Mouse (Mus musculus): ENCODE measurements at regions not wholly inside any gene's neighbourhood (a gene's known extent, or its start where the extent isn't known, plus 50 kb on each side); places are given as distances from the start of the nearest gene placed in this dataset.

- DNase-seq (ENCODE audit: extremely low spot score, low spot score): no peak
These were observed 114.4 kb downstream of the Lca5 start for GRCm38 (mm10) chr9:83326437-83327086.

DNA sequence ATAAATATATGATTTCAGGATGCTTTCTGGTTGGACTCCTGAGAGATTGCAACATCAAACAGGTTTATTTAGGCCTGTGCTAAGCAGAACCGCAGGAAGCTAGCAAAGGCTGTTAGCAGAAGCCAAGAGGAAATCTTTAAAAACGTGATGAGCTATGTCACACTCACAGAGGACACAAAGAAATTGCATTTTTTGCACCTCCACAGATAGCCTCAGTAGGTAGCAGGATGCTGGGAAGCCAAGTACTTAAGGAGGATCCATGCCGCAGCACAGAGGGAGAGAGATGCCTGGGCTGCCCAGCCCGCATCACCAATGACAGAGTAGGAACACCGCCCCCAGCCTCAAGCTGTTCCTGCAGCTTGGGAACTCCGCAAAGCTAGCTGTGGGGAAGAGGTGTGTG is 115.0 kb downstream of the Lca5 start:
- peak; percentile 27 for DNase-seq (ENCODE audit: extremely low spot score, low spot score)

DNA sequence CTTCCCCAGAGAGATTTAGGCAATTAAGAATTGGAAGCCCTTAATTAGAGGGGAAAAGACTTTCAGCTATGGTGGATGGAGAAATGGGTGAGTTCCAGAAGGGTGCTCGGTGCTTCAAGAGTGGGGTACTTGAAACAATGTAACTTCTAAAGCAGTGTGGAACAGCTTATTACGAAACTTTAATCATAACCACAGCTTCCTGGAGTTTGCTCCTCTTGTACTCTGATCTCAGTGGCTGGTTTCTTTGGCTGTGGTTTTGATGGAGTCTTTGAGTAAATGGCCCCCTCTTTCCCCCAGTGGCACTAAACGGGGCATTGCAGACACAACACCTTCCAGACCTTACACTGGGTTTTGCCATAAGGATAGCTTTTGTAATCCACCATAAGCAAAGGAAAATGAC is 116.6 kb downstream of the Lca5 start:
- no peak for DNase-seq (ENCODE audit: extremely low spot score, low spot score)

DNA sequence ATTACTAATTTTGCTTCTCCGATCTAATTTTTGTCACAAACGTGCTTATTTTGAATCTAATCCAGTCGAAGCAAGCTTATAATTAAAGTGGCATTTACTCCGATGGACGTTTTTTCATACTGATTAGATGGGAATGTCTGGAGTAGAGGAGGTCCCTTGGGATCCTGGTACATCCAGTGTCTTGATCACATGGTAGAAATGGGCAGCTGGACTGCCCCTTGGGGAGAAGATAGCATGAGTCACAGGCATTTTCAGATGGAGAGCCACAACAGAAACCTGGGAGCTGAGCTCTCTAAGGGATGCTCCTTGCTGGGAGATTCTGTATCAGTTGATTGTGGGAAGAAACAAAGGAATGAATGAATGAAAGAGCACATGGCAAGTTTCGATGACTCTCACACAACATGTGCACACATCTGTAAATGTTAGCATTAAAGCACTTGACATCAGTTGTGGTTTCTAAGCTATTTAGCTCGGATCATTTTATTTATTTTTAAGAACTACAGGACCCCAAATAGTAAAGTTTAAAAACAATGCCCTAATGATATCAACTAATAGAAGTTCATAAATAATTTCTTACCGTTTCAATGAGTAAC is 117.8 kb downstream of the Lca5 start:
- DNase-seq (ENCODE audit: extremely low spot score, low spot score): no peak

DNA sequence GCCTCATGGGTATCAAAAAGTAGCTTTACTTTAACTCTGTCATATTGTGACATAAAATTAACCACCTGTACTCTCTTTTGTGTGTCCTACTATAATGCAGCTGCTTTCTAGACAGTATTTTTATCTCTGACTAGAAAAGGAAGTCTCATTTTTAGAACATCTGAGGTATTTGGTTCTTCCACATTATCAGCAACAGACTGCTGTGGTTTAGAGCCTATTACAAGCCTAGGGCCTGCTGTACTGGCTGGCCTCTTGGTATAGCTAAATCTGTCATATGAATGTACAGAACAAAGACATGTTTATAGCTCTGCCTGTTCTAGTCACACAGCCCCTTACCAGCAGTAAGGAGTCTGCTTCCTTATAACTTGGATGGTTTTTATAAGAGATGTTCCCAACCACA is 119.1 kb downstream of the Lca5 start:
- no peak for DNase-seq (ENCODE audit: extremely low spot score, low spot score)

GRCm38 (mm10) chr9:83320834-83321233 is 120.1 kb downstream of the Lca5 start:
- no peak for DNase-seq (ENCODE audit: extremely low spot score, low spot score)

DNA sequence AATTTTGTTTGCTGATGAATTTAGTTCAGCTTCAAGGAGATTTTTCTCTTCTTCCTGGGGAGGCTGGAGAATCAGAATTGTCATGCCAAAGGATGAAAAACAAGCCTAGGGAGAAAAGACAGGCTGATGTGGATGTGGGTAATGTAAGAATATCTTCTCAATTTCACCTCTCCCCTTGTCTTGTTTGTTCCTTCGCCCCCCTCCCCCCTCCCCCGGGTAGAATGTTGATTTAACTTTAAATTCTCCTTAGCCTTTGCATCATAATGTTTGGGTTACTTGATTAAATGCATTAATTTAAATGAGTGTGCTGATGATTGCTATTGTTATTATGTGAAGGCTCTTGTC is 124.1 kb downstream of the Lca5 start:
- DNase-seq (ENCODE audit: extremely low spot score, low spot score): no peak

DNA sequence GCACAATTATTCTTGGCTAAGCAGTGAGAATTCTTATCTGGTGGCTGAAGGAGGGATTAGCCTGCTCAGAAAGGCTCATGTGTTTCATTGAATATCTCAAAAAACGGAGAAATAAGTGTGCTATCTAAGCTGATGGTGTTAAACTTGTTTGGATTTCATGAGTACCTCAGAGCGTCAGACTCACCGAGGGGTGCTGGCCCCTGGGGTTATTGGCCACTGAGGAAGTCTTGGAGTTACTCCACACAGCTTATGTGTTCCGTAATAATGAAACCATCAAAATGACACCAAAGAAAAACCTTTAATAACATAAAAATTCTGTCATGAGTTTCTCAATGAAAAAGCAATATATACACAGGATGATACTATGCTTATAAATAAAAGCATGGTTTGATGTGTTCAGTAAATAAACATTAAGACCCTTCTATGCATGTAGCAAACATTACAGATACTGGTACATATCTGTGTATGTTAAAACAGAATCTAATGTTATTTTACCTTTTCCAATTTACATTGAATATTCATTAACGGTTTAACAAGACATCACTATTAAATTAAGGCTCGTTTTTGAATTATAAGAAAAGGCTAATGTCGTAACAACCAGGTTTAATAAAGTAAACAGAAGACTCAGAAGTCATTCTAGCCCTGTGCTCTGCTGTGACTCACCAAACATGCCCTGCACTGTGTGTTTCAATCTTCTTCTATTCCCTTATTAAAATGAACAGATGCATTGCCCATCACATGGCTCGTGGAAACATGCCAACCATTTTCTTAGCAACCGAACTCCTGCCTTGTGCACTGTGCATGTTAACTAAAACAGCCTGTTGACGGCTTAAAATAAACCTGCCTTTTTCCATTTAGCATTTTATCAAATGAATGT is 124.7 kb downstream of the Lca5 start:
- DNase-seq (ENCODE audit: extremely low spot score, low spot score): no peak

DNA sequence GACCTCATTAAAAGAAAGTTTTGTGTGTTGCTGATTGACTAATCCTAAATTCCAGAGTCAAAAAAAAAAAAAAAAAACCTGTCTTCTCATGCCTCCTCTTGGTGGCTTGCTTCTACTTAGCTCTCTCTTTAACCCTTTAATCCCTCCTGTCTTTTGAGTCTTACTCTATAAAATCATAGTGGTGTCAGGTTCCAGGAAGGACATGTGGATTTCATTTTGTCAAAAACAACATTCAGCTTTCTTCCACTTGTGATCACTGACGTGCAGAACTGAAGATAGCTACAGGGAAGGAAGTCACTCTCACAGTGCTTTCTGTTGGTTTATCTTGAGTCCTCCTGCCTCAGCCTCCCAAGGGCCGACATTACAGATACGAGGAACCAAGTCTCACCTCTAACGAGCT is 132.2 kb downstream of the Lca5 start:
- no peak for DNase-seq (ENCODE audit: extremely low spot score, low spot score)

GRCm38 (mm10) chr9:83308092-83308491 is 132.8 kb downstream of the Lca5 start:
- DNase-seq (ENCODE audit: extremely low spot score, low spot score): no peak

- DNase-seq (ENCODE audit: extremely low spot score, low spot score): no peak
These were observed 133.5 kb downstream of the Lca5 start for GRCm38 (mm10) chr9:83307349-83307938.

- DNase-seq (ENCODE audit: extremely low spot score, low spot score): no peak
These were observed 136.0 kb downstream of the Lca5 start for GRCm38 (mm10) chr9:83304925-83305324.

DNA sequence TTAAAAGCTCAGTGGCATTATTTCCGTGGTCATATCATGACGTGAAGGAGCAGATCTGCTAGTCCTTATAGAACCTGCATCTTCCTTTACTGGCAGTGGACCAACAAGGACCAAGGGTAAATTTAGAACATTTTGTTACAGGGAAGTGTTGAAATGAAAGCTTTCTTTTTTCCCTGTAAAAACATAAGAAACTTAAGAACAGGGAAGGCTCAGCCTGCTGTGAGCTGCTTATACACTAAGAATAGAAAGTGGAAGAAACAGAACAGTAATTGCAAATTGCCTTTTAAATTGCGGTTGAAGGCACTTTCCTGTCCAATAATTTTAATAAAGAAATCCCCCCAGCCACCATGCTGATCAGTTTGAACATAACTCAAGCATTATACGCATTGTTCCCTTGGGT is 140.4 kb downstream of the Lca5 start:
- no peak for DNase-seq (ENCODE audit: extremely low spot score, low spot score)

GRCm38 (mm10) chr9:83300044-83300443 is 140.9 kb downstream of the Lca5 start:
- no peak for DNase-seq (ENCODE audit: extremely low spot score, low spot score)

- no peak for DNase-seq (ENCODE audit: extremely low spot score, low spot score)
These were observed 141.3 kb downstream of the Lca5 start for GRCm38 (mm10) chr9:83299623-83300022.

DNA sequence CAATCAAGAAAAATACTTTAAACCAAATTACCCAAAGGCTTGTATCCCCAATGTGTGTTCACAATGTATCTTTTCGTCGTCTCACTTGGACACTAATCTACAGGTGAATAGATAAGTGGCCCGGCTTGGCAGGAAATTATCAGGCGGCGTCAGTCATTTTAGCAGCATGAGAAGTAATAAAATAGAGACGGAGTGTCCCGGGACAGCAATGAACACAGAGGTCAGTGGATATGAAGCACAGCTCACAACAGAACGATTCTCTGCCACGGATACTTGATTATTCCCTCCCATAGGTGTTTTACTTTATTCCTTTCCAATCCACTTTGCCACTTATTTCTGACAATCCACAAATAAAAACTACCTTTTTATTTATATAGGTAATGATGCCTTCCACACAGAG is 145.5 kb downstream of the Lca5 start:
- DNase-seq (ENCODE audit: extremely low spot score, low spot score): no peak

- no peak for DNase-seq (ENCODE audit: extremely low spot score, low spot score)
These were observed 146.5 kb downstream of the Lca5 start for GRCm38 (mm10) chr9:83294441-83294840.

GRCm38 (mm10) chr9:83284097-83284496 is 137.6 kb upstream of the Hmgn3 start:
- no peak for DNase-seq (ENCODE audit: extremely low spot score, low spot score)

GRCm38 (mm10) chr9:83283662-83284061 is 137.2 kb upstream of the Hmgn3 start:
- no peak for DNase-seq (ENCODE audit: extremely low spot score, low spot score)

DNA sequence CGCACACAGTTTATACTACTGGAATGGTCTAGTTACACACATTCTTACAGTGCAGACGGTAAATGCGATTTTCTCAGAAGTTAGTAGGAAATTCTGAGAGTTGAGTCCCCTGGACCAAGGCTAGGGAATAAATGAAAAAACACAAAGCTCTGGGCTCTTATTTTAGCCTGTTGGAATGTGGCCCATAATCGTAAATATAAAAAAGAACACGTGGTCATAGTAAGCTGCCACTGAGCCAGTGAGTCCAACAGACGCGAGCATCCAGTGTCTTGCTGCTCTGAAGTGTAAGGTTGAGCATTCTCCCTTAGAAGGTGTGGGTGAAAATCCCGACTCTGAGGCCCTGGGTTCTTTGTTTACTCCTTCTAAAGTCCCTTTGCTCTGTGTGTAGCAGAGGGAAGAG is 136.8 kb upstream of the Hmgn3 start:
- no peak for DNase-seq (ENCODE audit: extremely low spot score, low spot score)

GRCm38 (mm10) chr9:83277791-83278190 is 131.3 kb upstream of the Hmgn3 start:
- no peak for DNase-seq (ENCODE audit: extremely low spot score, low spot score)

DNA sequence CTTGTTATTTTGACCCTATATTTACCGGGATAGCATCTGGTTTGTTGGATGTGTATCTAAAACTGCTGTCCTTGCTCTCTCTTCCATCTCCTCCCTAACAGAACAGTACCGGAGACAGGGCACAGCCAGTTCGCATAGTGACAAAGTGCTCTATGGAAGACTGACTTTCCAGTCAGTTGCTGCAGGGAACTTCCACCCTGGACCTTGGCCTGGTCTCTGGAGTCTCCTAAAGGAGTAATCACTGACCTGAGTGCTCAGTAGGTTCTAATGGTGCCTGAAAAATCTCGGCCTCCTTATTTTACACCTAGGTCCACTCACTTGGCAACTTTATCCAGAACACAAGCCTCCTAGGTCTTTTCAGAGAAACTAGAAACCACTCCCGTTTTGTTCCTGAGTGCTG is 130.9 kb upstream of the Hmgn3 start:
- no peak for DNase-seq (ENCODE audit: extremely low spot score, low spot score)
